Mouse (Mus musculus): ENCODE data around the gene Psmb1.

DNA sequence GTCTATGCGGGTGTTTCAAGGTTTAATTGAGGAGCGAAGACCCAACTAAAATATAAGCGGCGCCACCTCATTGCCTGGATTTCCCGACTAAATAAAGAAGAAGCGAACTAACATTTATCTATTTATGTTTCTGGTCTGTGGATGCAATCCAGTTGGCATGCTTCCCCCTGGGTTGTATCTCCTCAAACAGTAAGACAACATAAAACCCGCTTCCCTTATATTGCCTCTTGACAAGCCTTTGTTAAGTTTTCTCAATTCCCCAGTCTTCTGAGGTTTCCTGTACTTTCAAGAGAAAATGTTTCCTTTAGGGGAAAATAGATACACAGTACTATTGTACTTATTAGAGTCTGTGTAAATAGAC lies 818 bp downstream of the Psmb1 start:
- no peak for TF ChIP-seq CTCF (IDR thresholded peaks at IDR 0.05; ENCODE audit: control insufficient read depth, insufficient read depth, insufficient replicate concordance, low read depth, low read length)
- no peak for TF ChIP-seq POLR2A (IDR thresholded peaks at IDR 0.05; ENCODE audit: control insufficient read depth, low read depth, low read length)
